Mouse (Mus musculus): ENCODE measurements around the gene Prss56. TPM values are rescaled to one million over a fixed set of nuclear protein-coding genes. Genes with fewer than 3 reads are reported as not detected.

Prss56 gene
- not detected in 2 replicates for polyA plus RNA-seq (2012; ENCODE audit: insufficient read depth, low replicate concordance)

GRCm38 (mm10) chr1:87183013-87183412, at the start of gene Prss56:
Gene Prss56, plus strand, starts transcription at chr1:87183313.
- H3K4me3 ChIP-seq (replicated peaks), result no peak within 1 kb of the TSS
- H3K9me3 ChIP-seq, result no peaks in the 10 kb centered on the region
- TF ChIP-seq GATA1 (IDR thresholded peaks at IDR 0.05; ENCODE audit: borderline replicate concordance, low read length), result no peak
- no peak for TF ChIP-seq FLI1 (IDR thresholded peaks at IDR 0.05; ENCODE audit: low read length)
- H3K4me1 ChIP-seq, result peaks cover 40% of the 10 kb centered on the region
- H3K27me3 ChIP-seq (replicated peaks), result peaks cover 90% of the 10 kb centered on the region
- H3K36me3 ChIP-seq (replicated peaks; ENCODE audit: low read length), result no peaks in the 10 kb centered on the region

- TF ChIP-seq FLI1 (IDR thresholded peaks at IDR 0.05; ENCODE audit: low read length), result no peak
- no peak for TF ChIP-seq GATA1 (IDR thresholded peaks at IDR 0.05; ENCODE audit: borderline replicate concordance, low read length)
- Histone ChIP-seq H3K4me1 (no peaks in the 10 kb centered on the region), H3K4me3 (replicated peaks) (no peak overlapping the region), H3K9me3 (no peaks in the 10 kb centered on the region), H3K27me3 (replicated peaks) (peaks cover 50% of the 10 kb centered on the region), H3K36me3 (replicated peaks; ENCODE audit: low read length) (no peaks in the 10 kb centered on the region)
Measured at GRCm38 (mm10) chr1:87141550-87141949, 41.6 kb upstream of the Prss56 start.

DNA sequence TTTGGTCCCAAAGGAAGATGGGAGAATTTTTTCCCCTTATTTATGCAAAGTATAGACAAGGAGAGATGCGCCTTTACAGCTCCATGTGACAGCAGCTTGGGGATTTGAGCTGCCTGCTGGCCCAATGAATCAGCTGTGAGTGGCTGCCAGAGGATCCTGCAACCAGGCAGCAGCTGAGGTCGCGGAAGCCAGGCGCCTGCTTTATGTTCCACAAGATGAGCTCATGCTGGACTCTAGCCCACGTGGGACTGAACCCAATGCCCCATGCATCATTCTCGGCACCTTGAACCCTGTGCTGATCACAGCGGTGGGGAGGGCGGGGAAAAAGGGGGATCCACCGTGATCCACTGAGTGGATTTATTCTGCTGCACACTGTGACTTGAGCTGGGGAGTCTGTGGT, 40.7 kb upstream of the Prss56 start:
- H3K4me3 ChIP-seq (replicated peaks), result no peak overlapping the region
- H3K4me1 ChIP-seq, result no peaks in the 10 kb centered on the region
- H3K27me3 ChIP-seq (replicated peaks), result peaks cover 58% of the 10 kb centered on the region
- H3K36me3 ChIP-seq (replicated peaks; ENCODE audit: low read length), result no peaks in the 10 kb centered on the region
- H3K9me3 ChIP-seq, result no peaks in the 10 kb centered on the region
- TF ChIP-seq GATA1 (IDR thresholded peaks at IDR 0.05; ENCODE audit: borderline replicate concordance, low read length), result no peak
- TF ChIP-seq FLI1 (IDR thresholded peaks at IDR 0.05; ENCODE audit: low read length), result no peak

GRCm38 (mm10) chr1:87143141-87143540, 40.0 kb upstream of the Prss56 start:
- Histone ChIP-seq H3K4me1 (no peaks in the 10 kb centered on the region), H3K27me3 (replicated peaks) (peaks cover 65% of the 10 kb centered on the region), H3K36me3 (replicated peaks; ENCODE audit: low read length) (no peaks in the 10 kb centered on the region), H3K9me3 (no peaks in the 10 kb centered on the region), H3K4me3 (replicated peaks) (no peak overlapping the region)
- TF ChIP-seq GATA1 (IDR thresholded peaks at IDR 0.05; ENCODE audit: borderline replicate concordance, low read length) (no peak), FLI1 (IDR thresholded peaks at IDR 0.05; ENCODE audit: low read length) (no peak)

DNA sequence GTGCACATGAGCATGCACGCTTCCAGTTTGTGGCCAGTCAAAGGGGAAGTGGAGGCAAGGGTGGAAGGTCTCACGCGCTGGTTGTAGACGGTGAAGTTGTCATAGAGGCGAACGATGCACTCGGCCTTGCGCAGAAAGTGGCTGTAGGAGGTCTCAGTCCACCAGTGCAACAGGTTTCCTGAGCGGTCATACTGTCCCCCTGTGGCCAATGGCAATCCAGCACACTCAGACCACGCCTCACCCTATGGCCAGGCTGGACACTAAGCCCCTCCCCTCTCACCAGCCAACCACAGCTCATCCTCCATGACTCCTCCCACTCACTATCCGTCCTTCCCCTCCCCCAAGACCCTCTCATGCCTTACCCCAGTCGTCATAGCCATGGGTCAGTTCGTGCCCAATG, 33.7 kb upstream of the Prss56 start:
- Histone ChIP-seq H3K4me3 (replicated peaks) (peak overlapping the region; percentile 80), H3K4me1 (peaks cover 13% of the 10 kb centered on the region), H3K36me3 (replicated peaks; ENCODE audit: low read length) (no peaks in the 10 kb centered on the region), H3K27me3 (replicated peaks) (peaks cover 97% of the 10 kb centered on the region), H3K9me3 (no peaks in the 10 kb centered on the region)
- TF ChIP-seq FLI1 (IDR thresholded peaks at IDR 0.05; ENCODE audit: low read length), result no peak
- TF ChIP-seq GATA1 (IDR thresholded peaks at IDR 0.05; ENCODE audit: borderline replicate concordance, low read length), result no peak

- no peaks in the 10 kb centered on the region; the same call in 1 of the 2 replicates for H3K9me3 ChIP-seq
- no peaks in the 10 kb centered on the region for H3K36me3 ChIP-seq (replicated peaks; ENCODE audit: low read length)
- peaks cover 17% of the 10 kb centered on the region for H3K4me1 ChIP-seq
- peaks cover 99% of the 10 kb centered on the region for H3K27me3 ChIP-seq (replicated peaks)
- no peak overlapping the region for H3K4me3 ChIP-seq (replicated peaks)
- TF ChIP-seq GATA1 (IDR thresholded peaks at IDR 0.05; ENCODE audit: borderline replicate concordance, low read length) (no peak), FLI1 (IDR thresholded peaks at IDR 0.05; ENCODE audit: low read length) (no peak)
Measured at GRCm38 (mm10) chr1:87151286-87151685, 31.8 kb upstream of the Prss56 start.

DNA sequence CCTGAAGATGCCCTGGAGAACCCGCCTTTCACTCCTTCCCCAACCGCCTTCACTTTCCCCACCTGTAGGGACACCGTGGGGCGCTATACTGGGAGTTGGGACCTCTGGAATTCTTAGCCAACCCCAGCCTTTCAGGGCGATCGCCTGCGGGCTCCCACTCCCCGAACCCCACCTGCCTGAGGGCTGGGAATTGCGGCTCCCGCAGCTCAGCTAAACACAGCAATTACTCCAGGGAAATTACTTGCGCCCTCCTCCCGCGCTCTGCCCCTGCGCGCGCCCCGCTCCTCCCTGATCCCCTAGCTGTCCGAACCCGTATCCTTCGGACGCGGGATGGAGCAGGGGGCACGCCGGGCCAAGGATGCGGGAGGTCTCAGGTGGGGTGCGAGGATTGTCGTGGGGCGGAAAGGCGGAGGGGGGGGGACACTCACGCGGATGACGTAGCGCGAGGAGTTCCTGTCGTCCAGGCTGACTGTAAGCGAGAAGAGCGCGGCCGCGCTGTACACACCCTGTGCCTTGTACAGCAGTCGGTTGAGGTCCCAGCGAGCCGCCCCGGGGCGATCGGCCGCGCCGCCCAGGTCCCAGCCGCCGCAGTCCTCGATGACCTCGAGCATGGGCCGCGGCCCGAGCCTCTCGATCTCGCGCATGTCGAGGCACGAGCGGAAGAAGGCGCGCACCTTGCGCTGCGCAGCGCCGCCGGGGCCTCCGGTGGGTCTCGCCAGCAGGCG, 29.2 kb upstream of the Prss56 start:
- no peaks in the 10 kb centered on the region; the same call in 1 of the 2 replicates for H3K9me3 ChIP-seq
- H3K4me3 ChIP-seq (replicated peaks), result peak overlapping the region; percentile 38
- TF ChIP-seq FLI1 (IDR thresholded peaks at IDR 0.05; ENCODE audit: low read length) (no peak), GATA1 (IDR thresholded peaks at IDR 0.05; ENCODE audit: borderline replicate concordance, low read length) (no peak)
- H3K4me1 ChIP-seq, result peaks cover 17% of the 10 kb centered on the region
- no peaks in the 10 kb centered on the region for H3K36me3 ChIP-seq (replicated peaks; ENCODE audit: low read length)
- H3K27me3 ChIP-seq (replicated peaks), result peaks cover 99% of the 10 kb centered on the region

DNA sequence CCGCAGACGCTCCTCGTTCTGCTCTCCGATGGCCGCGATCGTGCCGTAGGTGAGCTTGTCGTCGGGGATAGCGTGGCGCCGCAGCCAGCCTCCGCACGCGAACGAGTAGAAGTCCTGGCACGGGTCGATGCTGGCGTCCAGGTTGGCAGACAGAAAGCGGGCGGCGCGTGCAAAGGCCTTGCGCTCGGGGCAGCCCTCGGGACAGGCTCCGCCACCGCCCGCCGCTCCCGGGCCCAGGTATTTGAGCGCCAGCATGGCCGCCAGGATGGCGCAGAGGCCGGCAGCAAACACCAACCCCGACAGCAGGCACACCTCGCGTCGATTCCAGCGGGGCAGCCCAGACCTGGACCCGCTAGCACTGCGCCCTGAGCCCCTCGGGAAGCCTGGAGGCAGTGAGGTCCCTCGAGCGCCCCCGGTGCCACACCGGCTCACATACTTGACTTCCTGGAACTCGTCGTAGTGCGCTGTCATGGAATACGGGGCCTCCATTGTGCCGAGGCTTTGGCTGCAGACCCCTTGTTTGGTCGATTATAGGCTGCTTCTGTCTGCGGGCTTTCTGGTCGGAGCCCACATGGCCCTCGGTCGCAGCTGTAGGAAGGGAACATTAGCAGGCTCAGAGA, 28.5 kb upstream of the Prss56 start:
- H3K4me3 ChIP-seq (replicated peaks), result peak overlapping the region; percentile 38
- peaks cover 94% of the 10 kb centered on the region for H3K27me3 ChIP-seq (replicated peaks)

DNA sequence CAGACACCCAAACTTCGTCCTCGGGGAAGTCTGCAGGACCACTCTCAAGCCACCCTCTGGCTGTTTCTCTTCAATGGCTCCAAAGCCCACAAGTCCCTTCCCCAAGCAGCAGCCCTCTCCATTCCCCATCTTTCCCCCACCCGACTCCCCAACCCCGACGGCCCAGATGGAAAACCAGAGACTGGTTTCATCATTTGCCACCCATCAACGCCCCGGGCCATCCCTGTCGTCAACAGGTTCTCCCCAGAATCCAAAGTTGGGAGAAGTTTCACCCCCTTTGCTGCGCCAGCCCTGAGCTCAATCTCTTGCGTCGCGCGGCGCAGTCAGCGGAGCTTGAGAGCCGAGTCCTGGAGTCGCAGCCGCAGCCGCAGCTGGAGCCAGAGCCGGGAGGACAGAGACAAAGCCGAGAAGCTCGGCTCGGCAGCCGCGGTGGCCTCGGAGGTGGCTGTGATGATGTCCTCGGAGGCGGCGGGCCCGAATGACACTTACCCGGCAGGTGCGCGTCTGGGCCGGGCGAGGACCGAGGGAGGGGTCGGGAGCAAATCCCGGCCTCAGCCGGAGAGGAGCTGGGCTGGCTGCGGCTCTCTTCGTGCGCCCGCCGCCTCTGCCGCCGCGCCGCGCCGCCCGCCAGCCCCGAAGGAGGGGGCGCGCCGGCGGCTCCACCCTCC, 27.4 kb upstream of the Prss56 start:
- TF ChIP-seq GATA1 (IDR thresholded peaks at IDR 0.05; ENCODE audit: borderline replicate concordance, low read length) (no peak), FLI1 (IDR thresholded peaks at IDR 0.05; ENCODE audit: low read length) (no peak)
- H3K27me3 ChIP-seq (replicated peaks), result peaks cover 92% of the 10 kb centered on the region
- no peak overlapping the region for H3K4me3 ChIP-seq (replicated peaks)
- no peaks in the 10 kb centered on the region; the same call in 1 of the 2 replicates for H3K9me3 ChIP-seq
- H3K4me1 ChIP-seq, result peaks cover 11% of the 10 kb centered on the region
- H3K36me3 ChIP-seq (replicated peaks; ENCODE audit: low read length), result no peaks in the 10 kb centered on the region

More for the DNA sequence above, 28.5 kb upstream of the Prss56 start:
- peaks cover 12% of the 10 kb centered on the region for H3K4me1 ChIP-seq
- no peak for TF ChIP-seq FLI1 (IDR thresholded peaks at IDR 0.05; ENCODE audit: low read length)
- TF ChIP-seq GATA1 (IDR thresholded peaks at IDR 0.05; ENCODE audit: borderline replicate concordance, low read length), result no peak
- no peaks in the 10 kb centered on the region for H3K36me3 ChIP-seq (replicated peaks; ENCODE audit: low read length)
- H3K9me3 ChIP-seq, result no peaks in the 10 kb centered on the region; the same call in 1 of the 2 replicates

All from megakaryocyte, embryonic 14.5 days (primary cell).